ENCODE assay signal across 8 mouse cellular contexts in the genomic region with DNA sequence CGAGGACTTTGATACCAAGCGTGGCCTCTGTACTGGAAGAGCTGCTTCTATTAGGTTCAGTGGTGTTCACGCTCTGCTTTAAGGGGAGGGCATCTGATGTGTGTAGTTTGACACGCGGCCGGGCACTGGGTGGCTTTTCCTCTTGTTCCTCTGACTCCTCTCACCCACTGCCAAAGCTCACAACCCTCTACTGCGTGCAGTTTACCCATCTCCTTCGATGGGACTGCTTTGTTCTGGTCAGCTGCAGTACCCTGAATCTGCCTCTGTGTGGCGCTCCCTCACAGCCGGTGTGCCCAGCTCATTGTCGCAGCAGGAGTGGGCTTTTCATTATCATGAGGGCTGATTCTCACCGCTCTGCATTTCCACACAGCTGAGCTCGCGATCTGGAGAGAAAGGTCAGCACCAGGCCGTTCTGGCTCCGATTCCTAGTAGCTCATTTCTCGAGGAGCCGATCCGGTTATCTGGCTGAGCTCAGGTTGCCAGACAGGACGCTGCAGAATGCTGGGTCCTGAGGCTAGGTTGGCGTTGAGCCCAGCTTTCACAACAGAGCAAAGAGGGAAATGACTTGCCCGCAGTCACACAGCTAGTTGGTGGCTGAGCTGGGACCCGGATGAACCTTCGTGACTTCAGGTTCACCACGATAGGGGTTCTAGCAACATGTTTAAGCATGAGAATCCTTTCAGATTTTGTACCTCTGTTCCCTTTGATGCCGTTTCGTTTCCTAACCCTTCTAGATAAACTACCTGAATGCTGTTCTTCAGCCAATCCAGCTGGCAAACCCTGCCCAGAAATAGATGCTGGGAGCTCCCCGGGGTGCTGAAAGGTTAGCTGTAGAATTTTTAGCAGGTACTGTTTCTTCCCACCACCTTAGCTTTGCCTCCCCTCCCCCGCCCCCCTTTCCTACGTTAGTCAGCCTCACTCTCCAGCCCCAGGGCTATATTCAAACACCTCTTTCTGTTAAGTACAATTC. TPM values are rescaled to one million over a fixed set of nuclear protein-coding genes. Genes with fewer than 3 reads are reported as not detected.
DNase-seq lines count a peak whose midpoint lies in the region; ATAC-seq and TF ChIP-seq lines count a peak whose summit lies in the region.

No protein-coding gene starts in this region.

- WGBS in cerebellum, adult 2 months = 7% methylated on average over 30 of the region's 30 CpGs
- 16% methylated on average over 30 of the region's 30 CpGs for WGBS in forebrain, postnatal 0 days
- 15% methylated on average over 30 of the region's 30 CpGs for WGBS in hindbrain, embryonic 10.5 days
- WGBS in lung, embryonic 15.5 days = 13% methylated on average over 30 of the region's 30 CpGs
- WGBS in olfactory bulb, adult 2 months = 15% methylated on average over 30 of the region's 30 CpGs

- peak overlapping the region; percentile 29 for H3K4me2 ChIP-seq in forebrain, postnatal 0 days (ENCODE audit: low read depth)
- H3K4me2 ChIP-seq in lung, embryonic 15.5 days = peak overlapping the region; percentile 45

- H3K9me3 ChIP-seq in forebrain, postnatal 0 days (ENCODE audit: low read length) = no peaks in the 10 kb centered on the region
- H3K9me3 ChIP-seq in hindbrain, embryonic 10.5 days = no peaks in the 10 kb centered on the region
- no peaks in the 10 kb centered on the region for H3K9me3 ChIP-seq in lung, embryonic 15.5 days

- peaks cover 37% of the 10 kb centered on the region for H3K36me3 ChIP-seq in forebrain, postnatal 0 days (ENCODE audit: insufficient read depth)
- H3K36me3 ChIP-seq in hindbrain, embryonic 10.5 days = peaks cover 44% of the 10 kb centered on the region
- peaks cover 37% of the 10 kb centered on the region for H3K36me3 ChIP-seq in lung, embryonic 15.5 days

- peak; percentile 26; the same call in 1 of the 2 replicates for TF ChIP-seq POLR2A in cerebellum, adult 2 months (IDR thresholded peaks at IDR 0.05; ENCODE audit: borderline replicate concordance, insufficient read depth, low read length)
- TF ChIP-seq POLR2A in olfactory bulb, adult 2 months (IDR thresholded peaks at IDR 0.05; ENCODE audit: insufficient read depth, low read depth, low read length) = no peak

- TF ChIP-seq CTCF in cerebellum, adult 2 months (IDR thresholded peaks at IDR 0.05; ENCODE audit: borderline replicate concordance, insufficient read depth, low read depth, low read length) = peak; percentile 97
- TF ChIP-seq CTCF in forebrain, postnatal 0 days (IDR thresholded peaks at IDR 0.05; ENCODE audit: low read depth) = peak; percentile 92
- peak; percentile 92 for TF ChIP-seq CTCF in olfactory bulb, adult 2 months (IDR thresholded peaks at IDR 0.05; ENCODE audit: insufficient read depth, low read depth, low read length)

- DNase-seq in MN1 (ENCODE audit: low spot score) = peak; percentile 58
- DNase-seq in cerebellum, adult 2 months = peak; percentile 91 to 95
- DNase-seq in forebrain, postnatal 0 days = peak; percentile 82
- peak; percentile 88 for DNase-seq in hindbrain, embryonic 10.5 days (ENCODE audit: low spot score)
- DNase-seq in layer of hippocampus, adult 9-10 months (ENCODE audit: low spot score) = peak; percentile 52
- DNase-seq in thymus, postnatal 10 days (ENCODE audit: low spot score in 2 of 2) = peak; percentile 44 to 72

- no peaks in the 10 kb centered on the region for H3K27me3 ChIP-seq in cerebellum, adult 2 months (ENCODE audit: control insufficient read depth, insufficient read depth, low read length)
- no peaks in the 10 kb centered on the region for H3K27me3 ChIP-seq in forebrain, postnatal 0 days (ENCODE audit: insufficient read depth, low read length)
- no peaks in the 10 kb centered on the region for H3K27me3 ChIP-seq in hindbrain, embryonic 10.5 days (ENCODE audit: insufficient read depth, poor library complexity, severe bottlenecking)
- H3K27me3 ChIP-seq in lung, embryonic 15.5 days = no peaks in the 10 kb centered on the region

- ATAC-seq in forebrain, postnatal 0 days = peak; percentile 73
- ATAC-seq in lung, embryonic 15.5 days (ENCODE audit: borderline replicate concordance, extremely low read depth, low FRiP score, low TSS enrichment) = peak; percentile 32; the same call in 1 of the 2 replicates

- peak overlapping the region; percentile 65 for H3K27ac ChIP-seq in cerebellum, adult 2 months (ENCODE audit: insufficient read depth, low read length)
- no peak overlapping the region for H3K27ac ChIP-seq in forebrain, postnatal 0 days (ENCODE audit: low read depth, low read length)
- peak overlapping the region; percentile 74 for H3K27ac ChIP-seq in hindbrain, embryonic 10.5 days
- no peak overlapping the region for H3K27ac ChIP-seq in lung, embryonic 15.5 days
- no peak overlapping the region for H3K27ac ChIP-seq in olfactory bulb, adult 2 months (ENCODE audit: insufficient read depth, low read depth, low read length)

- peaks cover 25% of the 10 kb centered on the region for H3K4me1 ChIP-seq in cerebellum, adult 2 months (ENCODE audit: control insufficient read depth, insufficient read depth, low read length)
- H3K4me1 ChIP-seq in forebrain, postnatal 0 days (ENCODE audit: insufficient read depth) = no peaks in the 10 kb centered on the region
- peaks cover 24% of the 10 kb centered on the region for H3K4me1 ChIP-seq in hindbrain, embryonic 10.5 days (replicated peaks)
- H3K4me1 ChIP-seq in lung, embryonic 15.5 days = peaks cover 36% of the 10 kb centered on the region
- peaks cover 10% of the 10 kb centered on the region for H3K4me1 ChIP-seq in olfactory bulb, adult 2 months (ENCODE audit: control insufficient read depth, insufficient read depth, low read length)

- peak overlapping the region; percentile 50 for H3K4me3 ChIP-seq in cerebellum, adult 2 months (replicated peaks; ENCODE audit: insufficient read depth, low read depth, low read length)
- no peak overlapping the region for H3K4me3 ChIP-seq in forebrain, postnatal 0 days (ENCODE audit: low read depth, low read length)
- H3K4me3 ChIP-seq in hindbrain, embryonic 10.5 days = peak overlapping the region; percentile 41
- H3K4me3 ChIP-seq in lung, embryonic 15.5 days = peak overlapping the region; percentile 20
- peak overlapping the region; percentile 44 for H3K4me3 ChIP-seq in olfactory bulb, adult 2 months (ENCODE audit: insufficient read depth, low read depth, low read length)

- H3K9ac ChIP-seq in forebrain, postnatal 0 days = peak overlapping the region; percentile 25; the same call in 1 of the 2 replicates
- no peak overlapping the region for H3K9ac ChIP-seq in lung, embryonic 15.5 days

RNA-seq across cellular contexts. Expression of a gene that starts 10.2 kb away (rescaled TPM):
- 534 and 635 TPM in 2 replicates for polyA plus RNA-seq in cerebellum, adult 2 months (2012; rRNA removed)
- total RNA-seq in forebrain, postnatal 0 days (2014; rRNA removed) = 0.29 and 0.46 TPM in 2 replicates
- polyA plus RNA-seq in forebrain, postnatal 0 days (2015; fragmentation: Nextera tagmentation; extraction: Ambion mirVana) = 0.24 and 0.33 TPM in 2 replicates
- polyA plus RNA-seq in hindbrain, embryonic 10.5 days (2016; fragmentation: Nextera tagmentation; extraction: Ambion mirVana) = 0.12 and 0.33 TPM in 2 replicates
- 0.88 and 1.2 TPM in 2 replicates for polyA plus RNA-seq in lung, embryonic 15.5 days (2015; fragmentation: Nextera tagmentation; extraction: Ambion mirVana)
- not detected in 2 replicates for polyA plus RNA-seq in olfactory bulb, adult 2 months (2012; ENCODE audit: insufficient read depth, insufficient read length, low replicate concordance, missing spikeins)

RNA-seq across cellular contexts. Expression of a gene that starts 10.7 kb away (rescaled TPM):
- polyA plus RNA-seq in cerebellum, adult 2 months (2012; rRNA removed) = 47.4 and 52.8 TPM in 2 replicates
- 13.6 and 20.0 TPM in 2 replicates for total RNA-seq in forebrain, postnatal 0 days (2014; rRNA removed)
- polyA plus RNA-seq in forebrain, postnatal 0 days (2015; fragmentation: Nextera tagmentation; extraction: Ambion mirVana) = 3.2 and 5.3 TPM in 2 replicates
- 21.4 and 24.2 TPM in 2 replicates for polyA plus RNA-seq in hindbrain, embryonic 10.5 days (2016; fragmentation: Nextera tagmentation; extraction: Ambion mirVana)
- 18.3 and 18.8 TPM in 2 replicates for polyA plus RNA-seq in lung, embryonic 15.5 days (2015; fragmentation: Nextera tagmentation; extraction: Ambion mirVana)
- not detected in 2 replicates for polyA plus RNA-seq in olfactory bulb, adult 2 months (2012; ENCODE audit: insufficient read depth, insufficient read length, low replicate concordance, missing spikeins)

RNA-seq across cellular contexts. Expression of a gene that starts 20.2 kb away (rescaled TPM):
- polyA plus RNA-seq in cerebellum, adult 2 months (2012; rRNA removed) = 4.5 and 4.8 TPM in 2 replicates
- 24.2 and 28.5 TPM in 2 replicates for total RNA-seq in forebrain, postnatal 0 days (2014; rRNA removed)
- 4.4 and 5.5 TPM in 2 replicates for polyA plus RNA-seq in forebrain, postnatal 0 days (2015; fragmentation: Nextera tagmentation; extraction: Ambion mirVana)
- 24.1 and 24.4 TPM in 2 replicates for polyA plus RNA-seq in hindbrain, embryonic 10.5 days (2016; fragmentation: Nextera tagmentation; extraction: Ambion mirVana)
- polyA plus RNA-seq in lung, embryonic 15.5 days (2015; fragmentation: Nextera tagmentation; extraction: Ambion mirVana) = 19.5 and 19.7 TPM in 2 replicates
- not detected in 2 replicates for polyA plus RNA-seq in olfactory bulb, adult 2 months (2012; ENCODE audit: insufficient read depth, insufficient read length, low replicate concordance, missing spikeins)

RNA-seq across cellular contexts. Expression of a gene that starts 26.1 kb away (rescaled TPM):
- polyA plus RNA-seq in cerebellum, adult 2 months (2012; rRNA removed) = 214 and 218 TPM in 2 replicates
- total RNA-seq in forebrain, postnatal 0 days (2014; rRNA removed) = 96.2 and 103 TPM in 2 replicates
- polyA plus RNA-seq in forebrain, postnatal 0 days (2015; fragmentation: Nextera tagmentation; extraction: Ambion mirVana) = 131 and 132 TPM in 2 replicates
- polyA plus RNA-seq in hindbrain, embryonic 10.5 days (2016; fragmentation: Nextera tagmentation; extraction: Ambion mirVana) = 33.2 and 38.1 TPM in 2 replicates
- 51.8 and 52.9 TPM in 2 replicates for polyA plus RNA-seq in lung, embryonic 15.5 days (2015; fragmentation: Nextera tagmentation; extraction: Ambion mirVana)
- polyA plus RNA-seq in olfactory bulb, adult 2 months (2012; ENCODE audit: insufficient read depth, insufficient read length, low replicate concordance, missing spikeins) = not detected in 2 replicates

RNA-seq across cellular contexts. Expression of a gene that starts 51.1 kb away (rescaled TPM):
- polyA plus RNA-seq in cerebellum, adult 2 months (2012; rRNA removed) = 1.5 and 1.7 TPM in 2 replicates
- total RNA-seq in forebrain, postnatal 0 days (2014; rRNA removed) = 6.0 and 11.9 TPM in 2 replicates
- 3.2 and 3.9 TPM in 2 replicates for polyA plus RNA-seq in forebrain, postnatal 0 days (2015; fragmentation: Nextera tagmentation; extraction: Ambion mirVana)
- 34.0 and 34.6 TPM in 2 replicates for polyA plus RNA-seq in hindbrain, embryonic 10.5 days (2016; fragmentation: Nextera tagmentation; extraction: Ambion mirVana)
- polyA plus RNA-seq in lung, embryonic 15.5 days (2015; fragmentation: Nextera tagmentation; extraction: Ambion mirVana) = 50.9 and 52.7 TPM in 2 replicates
- not detected in 2 replicates for polyA plus RNA-seq in olfactory bulb, adult 2 months (2012; ENCODE audit: insufficient read depth, insufficient read length, low replicate concordance, missing spikeins)

Comparison
In these comparisons a context has a peak if more than half of its experiments do, and no peak if none do; other contexts are left out.
1. H3K27ac ChIP-seq: peak in cerebellum, adult 2 months (single experiment) and hindbrain, embryonic 10.5 days (single experiment); none in forebrain, postnatal 0 days (single experiment), lung, embryonic 15.5 days (single experiment) and olfactory bulb, adult 2 months (single experiment).
2. RNA of a gene that starts 10.2 kb away (polyA plus RNA-seq): 534 to 635 TPM in cerebellum, adult 2 months; 0.88 to 1.2 TPM in lung, embryonic 15.5 days, 0.12 to 0.33 TPM in hindbrain, embryonic 10.5 days, 0.24 to 0.33 TPM in forebrain, postnatal 0 days and not detected in olfactory bulb, adult 2 months; every median in the first group is over 100 times any median in the second.
3. Peak in every context shown above with its lines, with median percentiles within 50 percentile points of each other: DNase-seq and CTCF ChIP-seq.